Mouse (Mus musculus) yolk sac, embryonic 10.5 days (tissue): ENCODE results near the gene Dhrs7b.
"Not testable (repeated sequence)": the region's sequence is repeated elsewhere in the genome, so short reads cannot be mapped to it uniquely, and the experiment has no call there.

Experiments used
- DNase-seq: peaks from one replicate; pipeline ENCODE4 v3.0.0-alpha.2; 2017; ENCODE audit warnings: low spot score

Gene Dhrs7b

GRCm38 (mm10) chr11:60841467-60842200 lies 11.2 kb downstream of the Dhrs7b start:
- no peak for DNase-seq

GRCm38 (mm10) chr11:60843412-60843811 lies 13.0 kb downstream of the Dhrs7b start:
- no peak for DNase-seq

- DNase-seq, result no peak
Measured at GRCm38 (mm10) chr11:60845415-60845814, 15.0 kb downstream of the Dhrs7b start.

GRCm38 (mm10) chr11:60856587-60856986 lies 26.2 kb downstream of the Dhrs7b start:
- no peak for DNase-seq

- no peak for DNase-seq
Measured at GRCm38 (mm10) chr11:60861993-60862392, 31.6 kb downstream of the Dhrs7b start.

GRCm38 (mm10) chr11:60863196-60863595 lies 32.8 kb downstream of the Dhrs7b start:
- no peak for DNase-seq

GRCm38 (mm10) chr11:60864166-60864565 lies 33.7 kb downstream of the Dhrs7b start:
- DNase-seq, result no peak

- DNase-seq, result no peak
Measured at GRCm38 (mm10) chr11:60864916-60865315, 34.5 kb downstream of the Dhrs7b start.

GRCm38 (mm10) chr11:60866021-60866420 lies 35.6 kb downstream of the Dhrs7b start:
- DNase-seq, result no peak

GRCm38 (mm10) chr11:60867456-60867855 lies 37.0 kb downstream of the Dhrs7b start:
- DNase-seq, result no peak

GRCm38 (mm10) chr11:60867904-60868303 lies 37.5 kb downstream of the Dhrs7b start:
- no peak for DNase-seq

- DNase-seq, result not testable (repeated sequence)
Measured at GRCm38 (mm10) chr11:60869471-60869870, 39.0 kb downstream of the Dhrs7b start.

GRCm38 (mm10) chr11:60871409-60871808 lies 41.0 kb downstream of the Dhrs7b start:
- no peak for DNase-seq

GRCm38 (mm10) chr11:60873101-60873500 lies 42.7 kb downstream of the Dhrs7b start:
- no peak for DNase-seq

- peak; percentile 69 for DNase-seq
Measured at GRCm38 (mm10) chr11:60878056-60878612, 47.7 kb downstream of the Dhrs7b start.

GRCm38 (mm10) chr11:60878675-60879294 lies 48.4 kb downstream of the Dhrs7b start, which contains the start of gene Tmem11:
Tmem11 (minus strand) TSS chr11:60879272.
- DNase-seq, result peak; percentile 97

- DNase-seq, result no peak
Measured at GRCm38 (mm10) chr11:60879423-60879822, 49.0 kb downstream of the Dhrs7b start.

GRCm38 (mm10) chr11:60880559-60880958 lies 50.1 kb downstream of the Dhrs7b start:
- no peak for DNase-seq

- no peak for DNase-seq
Measured at GRCm38 (mm10) chr11:60882386-60882785, 52.0 kb downstream of the Dhrs7b start.

- DNase-seq, result not testable (repeated sequence)
Measured at GRCm38 (mm10) chr11:60886986-60887385, 56.6 kb downstream of the Dhrs7b start.

GRCm38 (mm10) chr11:60889861-60890260 lies 59.4 kb downstream of the Dhrs7b start:
- DNase-seq, result no peak

- no peak for DNase-seq
Measured at GRCm38 (mm10) chr11:60890286-60890685, 59.9 kb downstream of the Dhrs7b start.

- no peak for DNase-seq
Measured at GRCm38 (mm10) chr11:60890744-60891143, 60.3 kb downstream of the Dhrs7b start.
